Mouse (Mus musculus): ENCODE results near the gene Spata6. TPM values are rescaled to one million over a fixed set of nuclear protein-coding genes. Genes with fewer than 3 reads are reported as not detected.

Gene Spata6
- total RNA-seq, 1 experiment from 2014 or later: 31.3 TPM

- no peak for ATAC-seq (replicated peaks in 1 of 2; ENCODE audit: insufficient read depth in 1 of 2, low FRiP score in 2 of 2, low TSS enrichment in 1 of 2, low read depth in 1 of 2, poor library complexity in 2 of 2, severe bottlenecking in 2 of 2)
Observed at GRCm38 (mm10) chr4:111780533-111780932, 60.7 kb downstream of the Spata6 start.

- no peak for ATAC-seq (replicated peaks in 1 of 2; ENCODE audit: insufficient read depth in 1 of 2, low FRiP score in 2 of 2, low TSS enrichment in 1 of 2, low read depth in 1 of 2, poor library complexity in 2 of 2, severe bottlenecking in 2 of 2)
Observed at GRCm38 (mm10) chr4:111799892-111800291, 80.1 kb downstream of the Spata6 start.

- no peak for ATAC-seq (replicated peaks in 1 of 2; ENCODE audit: insufficient read depth in 1 of 2, low FRiP score in 2 of 2, low TSS enrichment in 1 of 2, low read depth in 1 of 2, poor library complexity in 2 of 2, severe bottlenecking in 2 of 2)
Observed at GRCm38 (mm10) chr4:111803164-111803563, 83.4 kb downstream of the Spata6 start.

GRCm38 (mm10) chr4:111817478-111817877, 97.7 kb downstream of the Spata6 start:
- no peak for ATAC-seq (replicated peaks in 1 of 2; ENCODE audit: insufficient read depth in 1 of 2, low FRiP score in 2 of 2, low TSS enrichment in 1 of 2, low read depth in 1 of 2, poor library complexity in 2 of 2, severe bottlenecking in 2 of 2)

GRCm38 (mm10) chr4:111838882-111839281, 119.1 kb downstream of the Spata6 start:
- no peak for ATAC-seq (replicated peaks in 1 of 2; ENCODE audit: insufficient read depth in 1 of 2, low FRiP score in 2 of 2, low TSS enrichment in 1 of 2, low read depth in 1 of 2, poor library complexity in 2 of 2, severe bottlenecking in 2 of 2)

GRCm38 (mm10) chr4:111852626-111853025, 132.8 kb downstream of the Spata6 start:
- no peak for ATAC-seq (replicated peaks in 1 of 2; ENCODE audit: insufficient read depth in 1 of 2, low FRiP score in 2 of 2, low TSS enrichment in 1 of 2, low read depth in 1 of 2, poor library complexity in 2 of 2, severe bottlenecking in 2 of 2)

GRCm38 (mm10) chr4:111866701-111867100, 146.9 kb downstream of the Spata6 start:
- ATAC-seq (replicated peaks in 1 of 2; ENCODE audit: insufficient read depth in 1 of 2, low FRiP score in 2 of 2, low TSS enrichment in 1 of 2, low read depth in 1 of 2, poor library complexity in 2 of 2, severe bottlenecking in 2 of 2): no peak

- ATAC-seq (replicated peaks in 1 of 2; ENCODE audit: insufficient read depth in 1 of 2, low FRiP score in 2 of 2, low TSS enrichment in 1 of 2, low read depth in 1 of 2, poor library complexity in 2 of 2, severe bottlenecking in 2 of 2): no peak
Observed at GRCm38 (mm10) chr4:111867743-111868401, 148.1 kb downstream of the Spata6 start.

Other genes starting within 250 kb of the Spata6 start
- not detected in 2 replicates for gene Slc5a9, start 182.9 kb downstream of the Spata6 start, total RNA-seq (2017)
- not detected in 2 replicates for gene Skint8, start 199.4 kb downstream of the Spata6 start, total RNA-seq (2017)